Mouse (Mus musculus): Measurements from ENCODE around the gene a.
"Not testable (repeated sequence)": the region's sequence is repeated elsewhere in the genome, so short reads cannot be mapped to it uniquely, and the experiment has no call there.

The a gene

DNA sequence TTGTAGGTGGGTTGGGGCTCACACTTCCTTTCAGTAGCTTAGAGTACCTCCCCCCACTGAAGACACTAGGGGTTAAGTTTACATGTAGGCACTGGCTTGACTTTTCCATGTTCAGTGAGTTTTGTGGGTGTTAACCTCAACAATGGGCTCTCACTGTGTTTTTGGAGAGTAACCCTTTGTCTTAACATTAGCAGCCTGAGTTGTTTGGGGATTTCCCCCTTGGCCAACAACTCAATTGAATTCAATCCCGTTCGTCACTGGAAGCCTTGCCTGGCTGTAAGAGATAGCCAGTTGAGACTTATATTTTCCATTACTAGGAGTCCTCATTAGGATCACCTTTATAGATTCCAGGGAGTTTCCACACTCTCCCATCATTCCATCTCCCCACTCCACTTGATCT lies 45.3 kb downstream of the a start:
- DNase-seq (ENCODE audit: low read depth, low spot score), result no peak

DNA sequence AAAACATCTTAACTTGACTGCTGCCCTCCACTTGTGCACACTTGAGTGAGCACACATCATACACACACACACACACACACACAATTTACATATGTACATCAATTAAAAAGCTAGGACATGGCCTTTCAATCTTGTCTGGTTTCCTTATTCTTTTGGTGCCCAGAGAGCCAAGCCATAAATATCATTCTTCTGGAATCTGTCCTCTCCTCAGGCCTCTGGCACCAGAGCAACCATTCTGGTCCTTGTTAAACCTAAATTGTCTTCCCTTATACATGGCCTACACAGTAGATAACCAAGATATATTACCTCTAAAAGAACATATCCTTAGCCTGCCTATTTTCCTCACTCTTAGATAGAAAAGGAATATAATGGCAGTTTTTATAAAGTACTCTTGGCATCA lies 56.9 kb downstream of the a start:
- DNase-seq (ENCODE audit: low read depth, low spot score), result peak; percentile 41

DNA sequence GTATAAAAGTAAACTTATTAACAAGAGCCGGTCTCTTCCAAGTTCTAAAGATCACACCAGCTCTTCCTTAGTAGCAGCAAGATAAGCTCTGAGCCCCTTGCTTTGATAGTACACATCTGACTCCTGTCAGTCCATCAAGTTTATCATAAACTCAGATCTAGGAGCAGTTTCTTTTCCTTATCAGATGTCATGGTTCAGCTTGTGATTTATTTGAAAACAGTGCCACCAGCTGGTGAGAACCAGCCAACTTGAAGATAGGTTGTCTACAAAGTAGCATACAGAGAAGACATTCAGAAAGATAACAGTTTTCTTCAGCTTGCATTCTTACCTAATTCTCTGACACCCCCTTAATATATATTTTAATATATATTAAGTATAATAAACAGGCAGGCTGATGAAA lies 64.2 kb downstream of the a start:
- peak; percentile 87 for DNase-seq (ENCODE audit: low read depth, low spot score)

DNA sequence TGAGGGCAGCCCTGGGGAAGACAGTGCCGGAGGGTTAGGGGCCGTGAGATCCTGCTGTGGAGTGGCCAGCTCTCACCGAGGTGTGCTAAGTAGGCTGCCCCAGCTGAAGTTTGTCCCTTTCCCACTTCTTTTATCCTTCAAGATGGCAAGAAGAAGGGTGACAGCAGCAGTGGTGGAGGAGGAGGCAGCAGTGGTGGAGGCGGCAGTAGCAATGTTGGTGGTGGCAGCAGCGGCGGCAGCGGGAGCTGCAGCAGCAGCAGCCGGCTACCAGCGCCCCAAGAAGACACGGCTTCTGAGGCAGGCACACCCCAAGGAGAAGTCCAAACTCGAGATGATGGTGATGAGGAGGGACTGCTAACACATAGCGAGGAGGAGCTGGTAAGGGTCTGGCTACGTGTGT lies 72.5 kb downstream of the a start:
- peak; percentile 53 for DNase-seq (ENCODE audit: low read depth, low spot score)

DNA sequence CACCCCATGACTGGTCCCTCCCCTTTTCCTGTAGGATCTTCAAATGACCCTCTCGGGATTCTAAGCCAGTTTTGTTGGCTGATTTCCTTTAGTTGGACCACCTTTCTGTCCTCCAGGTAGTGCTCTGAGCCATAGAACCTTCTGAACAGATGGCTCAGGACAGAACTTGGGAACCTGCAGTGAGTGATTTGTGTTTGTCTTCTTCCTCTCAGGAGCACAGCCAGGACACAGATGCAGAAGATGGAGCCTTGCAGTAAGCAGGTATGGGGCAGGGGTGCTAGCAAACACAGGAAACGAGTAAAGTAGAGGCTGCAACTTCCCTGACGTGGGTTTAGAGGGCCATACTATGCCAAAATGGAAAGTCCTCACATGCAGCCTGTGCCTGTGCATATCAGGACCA lies 74.5 kb downstream of the a start:
- peak; percentile 62 for DNase-seq (ENCODE audit: low read depth, low spot score)

DNA sequence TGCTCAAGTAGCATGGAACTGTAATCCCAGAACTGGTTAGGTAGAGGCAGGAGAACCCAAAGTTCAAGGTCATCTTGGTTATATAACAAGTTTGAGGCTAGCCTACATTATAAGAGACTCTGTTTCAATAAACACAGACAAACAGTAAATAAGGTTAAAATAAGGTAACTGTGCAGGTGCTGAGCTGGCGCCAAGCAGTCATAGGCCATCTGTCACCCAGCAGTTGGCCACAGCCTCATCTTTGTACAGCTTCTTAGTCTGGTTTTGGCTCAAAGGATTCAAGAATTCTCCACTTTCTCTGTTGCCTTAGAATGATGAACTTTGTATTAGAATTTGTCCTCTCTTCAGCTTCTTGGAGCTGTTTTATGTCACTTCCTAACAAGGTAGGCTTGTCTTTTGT lies 76.9 kb downstream of the a start:
- peak; percentile 89 for DNase-seq (ENCODE audit: low read depth, low spot score)

DNA sequence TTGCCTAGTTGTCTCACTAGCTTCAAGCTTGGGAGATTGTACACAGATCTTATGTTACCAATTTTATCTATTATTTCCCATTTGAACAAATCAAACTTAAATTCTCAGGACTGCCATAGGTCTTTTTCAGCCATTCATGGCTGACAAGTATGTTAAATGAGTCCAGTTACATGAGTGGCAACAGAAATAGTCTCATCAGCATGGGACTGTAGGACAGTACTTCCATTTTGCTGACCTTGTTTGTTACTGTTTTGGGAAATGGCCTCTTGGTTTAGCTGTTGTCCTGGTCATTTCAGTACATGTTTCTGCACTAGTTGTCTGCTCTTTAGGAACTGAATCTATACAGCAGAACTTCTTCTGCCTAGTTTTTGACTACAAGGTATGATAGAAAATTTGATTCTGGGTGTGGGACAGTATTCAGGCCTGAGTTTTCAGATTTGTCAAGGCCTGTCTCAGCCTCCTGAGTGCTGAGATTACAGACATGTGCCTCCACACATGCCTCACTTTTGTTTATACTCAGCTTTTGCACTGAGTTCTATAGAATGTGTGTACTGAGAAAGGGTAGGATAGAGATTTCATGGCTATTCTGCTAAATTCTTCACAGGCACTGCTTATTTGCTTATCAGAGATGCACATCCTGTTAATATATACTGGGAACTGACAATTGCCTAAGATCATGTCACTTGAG lies 78.9 kb downstream of the a start:
- DNase-seq (ENCODE audit: low read depth, low spot score), result no peak

DNA sequence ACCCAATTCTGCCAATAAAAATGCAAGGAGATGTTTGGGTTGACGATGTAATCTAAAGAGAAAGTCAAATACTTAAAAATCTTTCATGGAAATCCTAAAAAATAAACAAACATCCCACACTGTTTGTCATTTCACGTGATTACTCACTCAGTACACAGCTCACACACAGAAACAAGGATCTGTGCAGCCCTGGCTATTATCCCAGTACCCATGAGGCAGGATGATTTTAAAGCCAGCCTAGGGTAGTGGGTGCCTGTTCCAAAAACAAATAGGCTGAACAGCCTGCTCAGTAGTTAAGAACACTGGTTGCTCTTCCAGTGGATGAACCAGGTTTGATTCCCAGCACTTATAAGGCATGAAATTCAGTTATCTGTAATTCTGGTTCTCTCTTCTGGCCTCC lies 85.4 kb downstream of the a start:
- DNase-seq (ENCODE audit: low read depth, low spot score), result peak; percentile 52

DNA sequence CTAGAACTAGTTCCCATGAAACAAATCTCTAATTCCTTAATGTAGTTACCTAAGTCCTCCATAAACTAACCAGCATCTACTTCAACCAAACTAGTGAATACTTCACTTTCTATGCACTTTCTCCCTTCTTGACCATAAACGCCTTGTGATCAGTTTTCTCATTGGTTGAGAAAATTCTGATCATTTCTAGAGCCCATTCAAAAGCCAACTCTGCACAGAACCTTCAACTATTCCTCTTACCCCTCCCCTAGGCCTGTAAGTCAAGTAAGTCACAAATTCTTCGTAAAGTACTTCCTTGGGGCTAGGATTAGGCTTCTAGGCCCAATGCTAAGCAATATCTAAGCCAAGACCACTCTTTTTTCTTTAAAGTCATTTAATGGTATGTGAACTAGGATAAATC lies 100.4 kb downstream of the a start:
- no peak for DNase-seq (ENCODE audit: low read depth, low spot score)

DNA sequence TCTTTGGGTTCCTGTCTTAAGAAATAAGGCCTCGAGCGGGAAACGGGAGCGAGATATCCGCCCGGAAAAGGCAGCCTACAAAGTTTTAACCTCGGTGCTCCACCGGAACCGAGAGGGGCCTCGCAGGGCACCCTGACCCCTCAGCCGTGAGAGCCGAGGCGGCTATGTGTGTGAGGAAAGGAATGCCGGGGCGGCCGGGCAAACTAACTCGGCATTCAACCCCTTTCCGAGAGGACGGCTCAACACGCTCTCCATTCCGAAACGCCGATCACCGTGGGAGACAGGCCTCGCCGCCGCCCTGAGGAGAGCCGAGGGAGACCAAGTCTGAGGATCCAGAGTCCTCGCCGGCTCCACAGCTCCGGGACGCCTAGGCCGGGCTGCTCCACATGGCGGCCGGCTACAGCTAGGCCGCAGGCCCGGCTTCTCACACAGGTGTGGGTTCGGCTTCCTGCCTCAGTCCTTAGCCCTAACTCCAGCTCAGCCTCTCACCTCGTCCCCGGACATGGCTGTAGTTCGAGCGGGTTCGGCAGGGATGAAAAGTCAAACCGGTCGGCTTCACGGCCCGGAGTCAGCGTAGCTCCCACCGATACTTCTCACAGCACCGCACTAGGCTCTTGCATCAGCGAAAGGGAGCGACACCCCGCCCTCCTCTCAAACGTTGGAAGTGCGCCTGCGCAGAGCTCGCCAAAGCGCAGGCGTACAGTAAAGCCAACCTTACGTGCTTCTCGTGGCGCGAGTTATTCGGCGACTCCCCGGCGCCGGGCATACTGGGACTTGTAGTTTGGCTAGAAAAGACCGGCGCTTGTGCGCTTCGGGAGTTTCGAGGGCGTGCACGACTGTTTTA lies 101.2 kb downstream of the a start, which contains the start of gene Eif2s2:
TSS of gene Eif2s2 (minus strand) at position 735 of the 844 bp plus-strand sequence.
- peak; percentile 99 for DNase-seq (ENCODE audit: low read depth, low spot score)

DNA sequence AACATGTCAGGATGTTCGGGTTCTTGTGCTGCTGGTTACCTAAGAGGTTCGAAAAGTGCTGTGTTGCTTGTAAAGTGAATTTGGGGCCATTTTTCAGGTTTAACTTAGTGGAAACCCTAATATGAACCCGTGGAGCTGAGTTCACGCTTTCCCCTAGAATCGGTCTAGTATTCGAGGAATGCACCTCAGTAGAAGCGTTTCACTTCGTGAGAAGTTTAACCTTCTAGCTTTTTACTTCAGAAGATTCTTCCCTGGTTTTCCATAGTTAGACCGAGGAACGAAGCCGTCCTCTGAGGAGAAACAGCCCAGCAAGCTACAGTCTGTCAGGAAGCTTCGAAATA lies 101.8 kb downstream of the a start:
- no peak for DNase-seq (ENCODE audit: low read depth, low spot score)

DNA sequence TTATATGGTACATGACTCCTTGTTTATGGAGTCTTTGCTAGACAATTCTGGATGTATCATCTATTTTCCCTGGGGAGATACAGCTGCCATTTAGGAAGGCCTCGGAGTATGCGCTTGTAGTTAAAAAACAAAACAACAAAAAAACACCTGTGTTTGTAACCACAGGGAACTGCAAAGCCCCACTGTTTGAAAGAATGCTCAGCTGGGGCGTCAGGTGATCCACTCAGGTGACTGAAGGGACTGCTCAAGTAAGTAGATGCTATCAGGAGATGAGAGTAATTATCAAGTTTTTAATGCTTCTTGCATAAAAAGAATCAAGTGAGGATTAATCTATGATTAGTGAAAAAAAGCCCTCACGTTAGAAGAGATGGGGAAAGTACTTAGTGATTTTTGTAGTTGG lies 102.3 kb downstream of the a start:
- DNase-seq (ENCODE audit: low read depth, low spot score), result no peak

DNA sequence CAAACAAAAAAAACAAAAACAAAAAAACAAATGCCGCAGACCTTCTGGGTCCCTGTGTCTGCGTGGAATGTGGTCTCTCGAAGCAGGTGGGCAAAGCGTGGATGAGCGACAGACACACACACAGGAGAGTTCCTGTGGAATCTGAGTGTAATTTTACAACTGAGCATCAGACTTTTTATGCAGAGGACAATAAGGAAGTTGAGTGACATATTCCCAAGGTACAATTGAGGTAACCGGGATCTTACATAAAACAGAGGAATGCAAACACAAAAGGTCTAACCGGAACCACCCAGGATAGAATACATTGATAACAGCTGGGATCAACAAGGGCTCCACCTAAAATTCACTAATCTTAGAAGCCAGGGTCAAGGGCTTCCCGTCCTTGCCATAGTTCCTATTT lies 107.8 kb downstream of the a start:
- DNase-seq (ENCODE audit: low read depth, low spot score), result not testable (repeated sequence)

DNA sequence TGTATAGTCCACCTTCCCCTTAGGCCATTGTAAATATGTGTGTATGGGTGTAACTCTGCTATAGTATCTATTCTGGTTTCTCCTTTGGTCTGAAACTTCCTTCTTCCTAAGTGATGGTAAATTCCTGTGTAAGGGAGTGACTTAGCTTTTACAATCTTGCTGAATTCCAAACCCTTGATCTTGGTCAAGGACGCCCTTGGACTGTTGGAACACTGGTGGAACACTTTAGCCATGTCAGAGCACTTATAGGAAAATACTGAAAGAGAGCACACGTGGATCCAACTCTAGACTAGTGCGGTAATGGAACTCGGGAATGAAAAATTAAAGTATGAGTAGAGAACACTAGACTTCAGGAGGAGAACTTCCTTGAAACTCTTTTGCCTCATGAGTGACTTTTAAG lies 108.2 kb downstream of the a start:
- not testable (repeated sequence) for DNase-seq (ENCODE audit: low read depth, low spot score)

DNA sequence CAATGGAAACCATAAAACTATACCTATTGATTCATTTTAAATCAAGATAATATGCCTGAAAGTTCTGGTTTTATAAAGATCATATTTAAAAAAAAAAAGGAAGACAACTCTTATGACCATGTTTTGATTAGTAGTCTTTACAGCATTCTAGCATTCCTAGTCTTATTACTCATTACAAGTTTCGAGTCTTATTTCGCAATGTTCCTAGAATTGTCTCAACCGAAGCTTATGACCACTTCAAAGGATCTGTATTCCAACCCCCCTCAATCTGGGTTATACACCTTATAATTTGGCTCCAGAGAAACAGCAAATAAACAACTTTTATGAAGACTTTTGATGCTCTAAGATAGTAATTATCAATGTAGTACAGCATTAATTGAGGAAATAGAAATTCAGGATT lies 110.9 kb downstream of the a start:
- no peak for DNase-seq (ENCODE audit: low read depth, low spot score)

DNA sequence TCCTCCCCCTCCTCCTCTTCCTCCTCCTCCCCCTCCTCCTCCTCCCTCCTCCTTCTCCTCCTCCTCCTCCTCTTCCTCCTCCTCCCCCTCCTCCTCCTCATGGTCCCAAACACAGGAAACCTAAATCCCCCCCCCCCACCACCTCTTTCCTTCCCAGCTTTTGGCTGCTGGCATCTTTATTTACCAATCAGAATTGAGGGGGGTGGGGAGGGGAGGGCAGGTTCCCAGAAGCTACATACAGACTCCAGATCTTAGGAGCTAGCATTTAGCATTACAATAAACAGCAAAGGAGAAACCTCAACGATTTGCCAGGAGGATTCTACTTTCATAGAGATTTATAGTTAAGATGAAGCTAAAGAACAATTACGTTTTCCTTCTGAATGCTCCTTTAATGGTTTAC lies 114.6 kb downstream of the a start:
- no peak for DNase-seq (ENCODE audit: low read depth, low spot score)

DNA sequence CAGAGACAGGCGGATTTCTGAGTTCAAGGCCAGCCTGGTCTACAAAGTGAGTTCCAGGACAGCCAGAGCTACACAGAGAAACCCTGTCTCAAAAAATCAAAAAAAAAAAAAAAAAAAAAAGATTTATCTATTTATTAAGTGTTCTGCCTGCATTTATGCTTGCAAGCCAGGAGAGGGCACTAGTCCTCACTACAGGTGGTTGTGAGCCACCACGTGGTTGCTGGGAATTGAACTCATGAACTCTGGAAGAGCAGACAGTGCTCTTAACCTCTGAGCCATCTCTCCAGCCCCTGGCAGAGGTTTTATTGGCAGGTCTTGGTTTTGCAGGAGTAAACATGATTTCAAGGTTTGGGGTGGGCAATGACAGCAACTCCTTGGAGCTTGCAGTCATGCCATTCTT lies 117.0 kb downstream of the a start:
- not testable (repeated sequence) for DNase-seq (ENCODE audit: low read depth, low spot score)

DNA sequence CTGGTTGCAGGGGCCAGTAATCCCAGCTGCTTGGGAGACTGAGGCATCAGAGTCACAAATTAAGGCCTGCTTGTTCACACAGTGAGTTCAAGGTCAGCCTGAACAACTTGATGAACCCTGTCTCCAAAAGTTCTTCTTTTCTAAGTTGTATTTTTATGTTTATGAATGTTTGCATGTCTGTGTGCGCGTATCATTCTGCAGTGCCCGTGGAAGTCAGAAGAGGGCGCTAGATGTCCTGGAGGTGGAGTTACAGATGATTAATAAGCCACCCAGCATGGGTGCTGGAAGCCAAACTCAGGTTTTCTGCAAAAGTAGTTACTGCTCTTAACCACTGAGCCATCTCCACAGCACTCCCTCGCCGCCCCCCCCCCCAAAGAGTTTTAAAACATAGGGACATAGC lies 118.6 kb downstream of the a start:
- no peak for DNase-seq (ENCODE audit: low read depth, low spot score)

DNA sequence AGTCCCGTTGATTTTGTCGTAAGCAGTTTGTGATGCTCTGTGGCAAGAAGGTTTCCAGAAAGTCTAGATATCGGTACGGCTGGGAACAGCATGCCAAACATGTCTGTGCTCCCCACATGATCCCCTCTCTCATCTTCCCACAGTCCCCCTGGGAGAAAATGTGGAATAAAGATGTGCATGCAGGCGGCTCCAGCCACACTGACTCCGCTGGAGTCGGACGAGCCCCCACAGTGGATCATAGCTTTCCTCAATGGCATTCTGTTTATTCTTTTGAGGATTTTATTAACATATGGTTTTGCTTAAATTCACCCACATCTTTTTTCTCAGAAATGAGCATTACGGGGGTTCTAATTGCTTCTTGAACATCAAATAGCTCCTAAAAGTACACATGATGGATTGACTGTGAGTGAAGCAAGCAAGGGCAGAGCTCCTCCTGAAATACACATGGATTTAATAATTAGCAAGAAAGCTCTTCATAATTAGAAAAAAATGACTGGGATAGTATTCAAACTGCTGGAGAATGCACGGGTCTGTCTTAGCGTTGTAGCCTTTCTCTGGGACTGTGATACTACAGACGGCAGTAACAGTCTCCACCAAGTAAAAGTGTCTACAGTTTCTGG lies 124.8 kb downstream of the a start:
- DNase-seq (ENCODE audit: low read depth, low spot score), result no peak

DNA sequence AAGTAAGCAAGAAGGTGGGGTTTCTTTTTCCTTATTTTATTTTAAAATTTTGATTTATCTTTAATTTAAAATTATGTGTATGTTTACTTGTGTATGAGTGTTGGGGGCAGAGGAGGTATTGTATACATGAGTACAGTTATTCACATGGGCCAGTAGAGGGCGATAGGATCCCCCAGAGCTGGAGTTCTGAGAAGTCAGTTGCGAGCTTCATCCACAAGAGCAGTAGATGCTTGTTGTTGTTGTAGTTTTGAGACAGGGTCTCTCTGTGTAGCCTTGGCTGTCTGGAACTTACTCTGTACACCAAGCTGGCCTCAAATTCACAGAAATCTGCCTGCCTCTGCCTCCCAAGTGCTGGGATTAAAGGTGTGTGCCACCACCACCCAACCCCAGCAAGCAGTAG lies 125.3 kb downstream of the a start:
- DNase-seq (ENCODE audit: low read depth, low spot score), result peak; percentile 65

DNA sequence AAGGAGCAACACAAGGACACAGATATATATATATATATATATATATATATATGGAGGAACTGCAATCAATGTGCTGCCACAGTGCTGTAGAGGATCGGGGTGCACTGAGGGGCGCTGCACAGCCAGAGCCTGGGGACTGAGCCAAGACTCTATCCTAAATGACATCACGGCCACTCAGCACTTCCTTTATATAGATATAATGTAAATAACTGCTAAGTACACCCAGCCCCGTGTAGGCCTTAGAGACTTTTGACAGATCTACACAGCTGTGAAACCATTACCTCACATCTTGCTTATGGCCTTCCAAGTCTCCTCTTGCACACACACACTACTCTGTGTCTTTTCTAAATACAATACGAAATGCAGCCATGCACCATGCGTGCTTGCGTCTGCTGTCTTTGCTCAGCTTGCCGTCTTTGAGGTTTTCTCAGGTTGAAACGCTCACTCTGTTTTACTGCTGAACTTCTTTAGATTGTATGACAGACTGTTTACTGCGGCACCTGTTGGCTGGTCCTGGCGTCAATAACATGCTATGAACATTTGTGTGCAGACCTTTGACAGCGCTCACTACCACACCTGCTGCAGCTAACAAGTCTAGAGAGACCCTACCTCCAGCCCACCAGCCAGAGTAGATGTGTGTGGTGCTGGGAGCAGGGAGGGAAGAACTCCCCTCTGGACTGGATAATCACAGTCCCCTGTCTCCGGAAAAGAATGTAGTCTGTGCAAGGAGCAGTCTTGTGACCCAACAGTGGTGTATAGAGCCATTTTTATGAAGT lies 126.9 kb downstream of the a start:
- no peak for DNase-seq (ENCODE audit: low read depth, low spot score)

DNA sequence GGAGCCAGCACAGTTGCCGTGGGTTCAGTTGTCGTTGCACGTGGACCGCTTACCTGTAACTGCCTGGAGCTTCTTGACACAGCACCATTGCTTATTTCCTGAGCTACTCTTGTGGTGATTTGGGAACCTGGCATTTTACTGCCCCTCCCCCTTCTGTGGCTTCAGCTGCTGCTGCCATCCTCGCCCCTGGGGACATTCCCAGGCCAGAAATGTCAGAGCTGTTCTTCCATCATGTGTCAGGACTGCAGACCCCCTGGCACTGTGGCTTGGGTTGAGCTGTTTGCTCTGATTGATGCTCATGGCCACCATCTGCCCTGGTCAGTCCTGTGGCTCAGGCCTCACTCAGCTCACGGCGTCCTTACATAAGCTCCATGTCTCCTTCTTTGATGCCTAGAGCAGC lies 129.7 kb downstream of the a start:
- DNase-seq (ENCODE audit: low read depth, low spot score), result no peak
